ENCODE assay signal across 19 mouse cellular contexts in the genomic region with DNA sequence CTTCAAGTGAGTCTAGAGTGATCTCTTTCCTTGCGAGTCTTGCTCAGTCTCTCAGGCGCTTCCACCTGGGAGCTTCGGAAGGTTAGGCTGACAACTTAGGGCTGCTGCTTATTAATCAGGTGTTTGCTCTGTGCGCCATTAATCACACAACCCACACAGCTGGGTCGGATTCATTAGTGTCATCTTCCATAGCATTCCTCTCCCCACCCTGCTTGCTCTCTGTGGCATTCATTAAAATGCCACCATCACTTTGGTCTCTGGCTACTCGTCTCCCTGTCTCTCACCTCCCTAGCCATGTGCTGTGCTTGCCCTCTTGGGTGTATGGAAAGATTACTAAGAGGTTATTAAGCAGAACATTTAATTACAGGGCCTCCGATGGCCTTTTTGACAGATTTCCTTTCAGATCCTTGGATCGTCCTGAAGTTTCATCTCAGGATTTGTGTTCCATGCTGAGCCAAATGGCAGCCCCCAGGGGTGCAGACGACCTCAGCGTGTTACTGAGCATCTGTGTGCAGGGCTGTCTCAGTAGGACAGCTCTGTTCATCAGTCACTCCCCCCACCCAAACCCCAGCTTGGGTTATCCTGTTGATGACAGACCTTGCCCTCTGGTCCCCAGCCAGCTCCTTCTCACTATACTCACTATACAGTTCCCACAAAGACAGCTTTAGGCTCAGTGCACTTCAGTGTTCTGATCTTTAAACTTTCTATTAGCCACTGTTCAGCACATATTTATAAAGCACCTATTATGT.
DNase-seq lines count a peak whose midpoint lies in the region; ATAC-seq lines count a peak whose summit lies in the region.
"Had no signal": no experiment of that assay in that cellular context is flagged by ENCODE, and none has a peak within 500 bp of the region (broad histone marks: within the 10 kb centered on the region; RNA-seq: fewer than 3 reads in every experiment).

No protein-coding gene starts in this region.

- no peaks in the 10 kb centered on the region for H3K27me3 ChIP-seq in forebrain, embryonic 13.5 days
- no peaks in the 10 kb centered on the region for H3K27me3 ChIP-seq in forebrain, embryonic 10.5 days (ENCODE audit: poor library complexity, severe bottlenecking)
- H3K27me3 ChIP-seq in hindbrain, embryonic 15.5 days: no peaks in the 10 kb centered on the region
- no peaks in the 10 kb centered on the region for H3K27me3 ChIP-seq in neural tube, embryonic 13.5 days
- H3K27me3 ChIP-seq: stomach, embryonic 15.5 days had no signal

- H3K36me3 ChIP-seq in forebrain, embryonic 13.5 days (ENCODE audit: poor library complexity, severe bottlenecking): no peaks in the 10 kb centered on the region
- no peaks in the 10 kb centered on the region for H3K36me3 ChIP-seq in forebrain, embryonic 10.5 days (replicated peaks)
- no peaks in the 10 kb centered on the region for H3K36me3 ChIP-seq in hindbrain, embryonic 15.5 days
- H3K36me3 ChIP-seq in neural tube, embryonic 13.5 days: no peaks in the 10 kb centered on the region
- H3K36me3 ChIP-seq: G1E; stomach, embryonic 15.5 days had no signal

- 54% methylated on average over 10 of the region's 10 CpGs for WGBS in forebrain, embryonic 13.5 days
- WGBS in forebrain, embryonic 10.5 days: 72% methylated on average over 10 of the region's 10 CpGs
- 40% methylated on average over 10 of the region's 10 CpGs for WGBS in hindbrain, embryonic 15.5 days
- WGBS in neural tube, embryonic 13.5 days: 37% methylated on average over 10 of the region's 10 CpGs

- H3K4me3 ChIP-seq in forebrain, embryonic 13.5 days: no peak overlapping the region
- H3K4me3 ChIP-seq in forebrain, embryonic 10.5 days: no peak overlapping the region
- no peak overlapping the region for H3K4me3 ChIP-seq in hindbrain, embryonic 15.5 days
- H3K4me3 ChIP-seq in neural tube, embryonic 13.5 days: no peak overlapping the region
- H3K4me3 ChIP-seq: stomach, embryonic 15.5 days had no signal

- intact Hi-C loops in left cerebral cortex, postnatal 4 days (cut with DNase I): no loop called here

- no peak overlapping the region for H3K27ac ChIP-seq in forebrain, embryonic 13.5 days
- H3K27ac ChIP-seq in forebrain, embryonic 10.5 days: no peak overlapping the region
- no peak overlapping the region for H3K27ac ChIP-seq in hindbrain, embryonic 15.5 days (replicated peaks)
- no peak overlapping the region; the same call in 1 of the 2 replicates for H3K27ac ChIP-seq in neural tube, embryonic 13.5 days (replicated peaks)
- H3K27ac ChIP-seq: liver, embryonic 14.5 days; stomach, embryonic 15.5 days had no signal

- H3K4me2 ChIP-seq in forebrain, embryonic 13.5 days: no peak overlapping the region
- H3K4me2 ChIP-seq in hindbrain, embryonic 15.5 days: no peak overlapping the region
- H3K4me2 ChIP-seq in neural tube, embryonic 13.5 days: no peak overlapping the region
- H3K4me2 ChIP-seq: heart, embryonic 11.5 days; stomach, embryonic 15.5 days had no signal

- no peaks in the 10 kb centered on the region for H3K9me3 ChIP-seq in forebrain, embryonic 13.5 days (replicated peaks)
- no peaks in the 10 kb centered on the region for H3K9me3 ChIP-seq in forebrain, embryonic 10.5 days
- no peaks in the 10 kb centered on the region for H3K9me3 ChIP-seq in hindbrain, embryonic 15.5 days
- no peaks in the 10 kb centered on the region for H3K9me3 ChIP-seq in neural tube, embryonic 13.5 days
- H3K9me3 ChIP-seq: G1E; stomach, embryonic 15.5 days had no signal

- no peak for DNase-seq in forebrain, embryonic 10.5 days (ENCODE audit: extremely low spot score, low spot score)
- DNase-seq in left cerebral cortex, postnatal 4 days: peak; percentile 38
- no peak for DNase-seq in left cerebral cortex, adult 18-20 months (ENCODE audit: low spot score in 2 of 2)
- no peak for DNase-seq in urinary bladder, adult 18-20 months (ENCODE audit: low spot score in 2 of 2)
- DNase-seq in cerebellum, adult 11-12 months: no peak
- DNase-seq: adrenal gland, postnatal 10 days; cerebellum, adult 11 months; heart, postnatal 10 days; kidney, adult 18-20 months; right cerebral cortex, postnatal 25 days; thymus, adult 18-20 months had no signal

- peaks cover 18% of the 10 kb centered on the region for H3K4me1 ChIP-seq in forebrain, embryonic 13.5 days
- H3K4me1 ChIP-seq in forebrain, embryonic 10.5 days: peaks cover 1% of the 10 kb centered on the region; the same call in 1 of the 2 replicates
- H3K4me1 ChIP-seq in hindbrain, embryonic 15.5 days (replicated peaks): peaks cover 16% of the 10 kb centered on the region
- peaks cover 32% of the 10 kb centered on the region for H3K4me1 ChIP-seq in neural tube, embryonic 13.5 days (replicated peaks)
- H3K4me1 ChIP-seq: stomach, embryonic 15.5 days had no signal

- no peak overlapping the region for H3K9ac ChIP-seq in forebrain, embryonic 13.5 days
- no peak overlapping the region for H3K9ac ChIP-seq in hindbrain, embryonic 15.5 days
- H3K9ac ChIP-seq in neural tube, embryonic 13.5 days: no peak overlapping the region
- H3K9ac ChIP-seq: liver, embryonic 14.5 days; stomach, embryonic 15.5 days had no signal

- ATAC-seq in forebrain, embryonic 13.5 days: peak; percentile 53
- peak; percentile 59 for ATAC-seq in hindbrain, embryonic 15.5 days (ENCODE audit: low FRiP score, low read depth)
- ATAC-seq in neural tube, embryonic 13.5 days (ENCODE audit: low read depth): peak; percentile 60; the same call in 1 of the 2 replicates
- ATAC-seq: activated CD4-positive, CD25-positive, alpha-beta regulatory T cell, adult 4 months had no signal
